Mouse (Mus musculus): ENCODE measurements at regions not wholly inside any gene's neighbourhood (a gene's known extent, or its start where the extent isn't known, plus 50 kb on each side); places are given as distances from the start of the nearest gene placed in this dataset.

DNA sequence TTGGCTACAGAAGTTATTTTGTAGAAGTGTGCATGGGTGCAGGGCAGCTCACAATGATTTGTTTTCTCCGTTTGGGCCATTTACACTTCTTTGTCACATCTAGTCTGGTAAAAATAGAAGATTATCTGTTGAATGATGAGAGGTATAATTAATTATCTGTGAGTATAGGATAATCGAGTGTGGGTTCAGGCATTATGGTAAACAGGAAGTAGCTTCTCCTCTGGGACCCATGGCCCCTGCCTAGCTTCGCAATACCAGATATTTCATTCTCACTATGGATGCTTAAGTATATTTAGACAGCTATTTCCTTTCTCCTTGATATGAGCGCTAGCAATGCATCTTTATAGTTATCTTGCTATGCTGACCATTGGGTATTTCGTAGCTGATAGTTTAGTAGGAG lies 1373.7 kb upstream of the Pcdh20 start:
- H3K27me3 ChIP-seq (ENCODE audit: insufficient read depth, low read length): no peaks in the 10 kb centered on the region
- H3K9me3 ChIP-seq (ENCODE audit: low read length): no peaks in the 10 kb centered on the region
- DNase-seq (no peak), ATAC-seq (no peak)
- H3K27ac ChIP-seq (ENCODE audit: low read depth, low read length): no peak overlapping the region
- no peaks in the 10 kb centered on the region for H3K36me3 ChIP-seq (ENCODE audit: insufficient read depth)
- 90% methylated on average over 5 of the region's 5 CpGs for WGBS
- H3K9ac ChIP-seq: no peak overlapping the region
- H3K4me1 ChIP-seq (ENCODE audit: insufficient read depth): no peaks in the 10 kb centered on the region
- H3K4me3 ChIP-seq (ENCODE audit: low read depth, low read length): no peak overlapping the region
- no peak for TF ChIP-seq CTCF (IDR thresholded peaks at IDR 0.05; ENCODE audit: low read depth)
- H3K4me2 ChIP-seq (ENCODE audit: low read depth): no peak overlapping the region

DNA sequence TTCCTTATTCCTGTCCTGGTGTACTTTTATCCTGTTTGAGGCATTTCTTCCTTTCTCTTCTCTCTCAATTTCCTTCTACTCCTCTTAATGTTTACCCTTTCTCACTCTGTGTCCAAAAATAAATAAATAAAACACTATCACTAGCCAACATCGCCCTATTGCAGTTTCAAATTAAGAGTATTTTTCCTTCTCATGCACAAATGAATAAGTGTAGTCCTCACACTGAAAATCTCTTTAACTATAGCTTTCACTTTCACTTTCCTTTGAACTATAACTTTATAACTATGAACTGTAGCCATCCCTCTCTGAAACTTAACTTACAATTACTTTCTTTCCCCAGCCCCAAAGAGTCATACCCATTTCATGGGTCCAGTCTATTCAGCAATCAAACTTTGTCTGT lies 1355.5 kb upstream of the Pcdh20 start:
- Histone ChIP-seq H3K27me3 (ENCODE audit: insufficient read depth, low read length) (no peaks in the 10 kb centered on the region), H3K36me3 (ENCODE audit: insufficient read depth) (no peaks in the 10 kb centered on the region), H3K9me3 (ENCODE audit: low read length) (no peaks in the 10 kb centered on the region), H3K4me2 (ENCODE audit: low read depth) (no peak overlapping the region), H3K4me3 (ENCODE audit: low read depth, low read length) (no peak overlapping the region), H3K27ac (ENCODE audit: low read depth, low read length) (no peak overlapping the region), H3K4me1 (ENCODE audit: insufficient read depth) (no peaks in the 10 kb centered on the region), H3K9ac (no peak overlapping the region)
- no peak for TF ChIP-seq CTCF (IDR thresholded peaks at IDR 0.05; ENCODE audit: low read depth)
- 82% methylated on average over 1 of the region's 1 CpGs for WGBS
- no peak for ATAC-seq
- DNase-seq: no peak

GRCm38 (mm10) chr14:89826001-89826400 lies 1354.8 kb upstream of the Pcdh20 start:
- Histone ChIP-seq H3K4me1 (ENCODE audit: insufficient read depth) (no peaks in the 10 kb centered on the region), H3K4me3 (ENCODE audit: low read depth, low read length) (no peak overlapping the region), H3K4me2 (ENCODE audit: low read depth) (no peak overlapping the region), H3K27ac (ENCODE audit: low read depth, low read length) (no peak overlapping the region), H3K27me3 (ENCODE audit: insufficient read depth, low read length) (no peaks in the 10 kb centered on the region), H3K9me3 (ENCODE audit: low read length) (no peaks in the 10 kb centered on the region), H3K36me3 (ENCODE audit: insufficient read depth) (no peaks in the 10 kb centered on the region), H3K9ac (no peak overlapping the region)
- TF ChIP-seq CTCF (IDR thresholded peaks at IDR 0.05; ENCODE audit: low read depth): no peak
- ATAC-seq: no peak
- DNase-seq: no peak
- 86% methylated on average over 7 of the region's 7 CpGs for WGBS

- Histone ChIP-seq H3K36me3 (ENCODE audit: insufficient read depth) (no peaks in the 10 kb centered on the region), H3K27ac (ENCODE audit: low read depth, low read length) (no peak overlapping the region), H3K4me2 (ENCODE audit: low read depth) (no peak overlapping the region), H3K4me1 (ENCODE audit: insufficient read depth) (no peaks in the 10 kb centered on the region), H3K9ac (no peak overlapping the region), H3K27me3 (ENCODE audit: insufficient read depth, low read length) (no peaks in the 10 kb centered on the region), H3K9me3 (ENCODE audit: low read length) (no peaks in the 10 kb centered on the region), H3K4me3 (ENCODE audit: low read depth, low read length) (no peak overlapping the region)
- ATAC-seq (no peak), DNase-seq (no peak)
- WGBS: 77% methylated on average over 4 of the region's 4 CpGs
- no peak for TF ChIP-seq CTCF (IDR thresholded peaks at IDR 0.05; ENCODE audit: low read depth)
Observed at GRCm38 (mm10) chr14:89823436-89823835, 1352.2 kb upstream of the Pcdh20 start.

GRCm38 (mm10) chr14:89822207-89822606 lies 1351.0 kb upstream of the Pcdh20 start:
- ATAC-seq (no peak), DNase-seq (peak; percentile 1)
- Histone ChIP-seq H3K9me3 (ENCODE audit: low read length) (no peaks in the 10 kb centered on the region), H3K4me1 (ENCODE audit: insufficient read depth) (no peaks in the 10 kb centered on the region), H3K9ac (no peak overlapping the region), H3K27me3 (ENCODE audit: insufficient read depth, low read length) (no peaks in the 10 kb centered on the region), H3K4me3 (ENCODE audit: low read depth, low read length) (no peak overlapping the region), H3K27ac (ENCODE audit: low read depth, low read length) (no peak overlapping the region), H3K36me3 (ENCODE audit: insufficient read depth) (no peaks in the 10 kb centered on the region), H3K4me2 (ENCODE audit: low read depth) (no peak overlapping the region)
- TF ChIP-seq CTCF (IDR thresholded peaks at IDR 0.05; ENCODE audit: low read depth): no peak
- WGBS: 71% methylated on average over 5 of the region's 5 CpGs

DNA sequence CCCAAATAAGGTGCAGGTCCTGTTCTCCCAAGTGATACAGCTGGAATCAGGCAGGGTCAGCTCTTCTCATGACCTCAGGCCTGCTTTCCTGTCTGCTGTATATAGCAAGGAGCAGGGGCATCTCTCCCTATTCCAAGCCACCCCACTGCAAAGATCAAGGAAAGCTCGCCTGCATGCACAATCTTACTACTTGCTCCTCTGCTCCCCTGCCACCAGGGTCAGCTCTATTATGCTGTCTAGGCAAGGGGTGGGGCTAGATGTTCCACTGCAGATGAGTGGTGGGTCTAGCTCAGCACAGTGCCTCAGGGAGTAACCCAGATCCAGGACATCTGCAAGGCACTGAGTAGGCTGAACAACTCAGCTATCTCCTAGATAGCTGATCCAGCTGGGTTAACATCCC lies 1335.6 kb upstream of the Pcdh20 start:
- no peaks in the 10 kb centered on the region for H3K36me3 ChIP-seq (ENCODE audit: insufficient read depth)
- H3K27ac ChIP-seq (ENCODE audit: low read depth, low read length): no peak overlapping the region
- ATAC-seq: no peak
- no peaks in the 10 kb centered on the region for H3K27me3 ChIP-seq (ENCODE audit: insufficient read depth, low read length)
- no peak overlapping the region for H3K4me2 ChIP-seq (ENCODE audit: low read depth)
- no peak for DNase-seq
- TF ChIP-seq CTCF (IDR thresholded peaks at IDR 0.05; ENCODE audit: low read depth): no peak
- H3K9me3 ChIP-seq (ENCODE audit: low read length): no peaks in the 10 kb centered on the region
- H3K4me1 ChIP-seq (ENCODE audit: insufficient read depth): no peaks in the 10 kb centered on the region
- WGBS: 54% methylated on average over 1 of the region's 1 CpGs
- H3K9ac ChIP-seq: no peak overlapping the region
- H3K4me3 ChIP-seq (ENCODE audit: low read depth, low read length): no peak overlapping the region

DNA sequence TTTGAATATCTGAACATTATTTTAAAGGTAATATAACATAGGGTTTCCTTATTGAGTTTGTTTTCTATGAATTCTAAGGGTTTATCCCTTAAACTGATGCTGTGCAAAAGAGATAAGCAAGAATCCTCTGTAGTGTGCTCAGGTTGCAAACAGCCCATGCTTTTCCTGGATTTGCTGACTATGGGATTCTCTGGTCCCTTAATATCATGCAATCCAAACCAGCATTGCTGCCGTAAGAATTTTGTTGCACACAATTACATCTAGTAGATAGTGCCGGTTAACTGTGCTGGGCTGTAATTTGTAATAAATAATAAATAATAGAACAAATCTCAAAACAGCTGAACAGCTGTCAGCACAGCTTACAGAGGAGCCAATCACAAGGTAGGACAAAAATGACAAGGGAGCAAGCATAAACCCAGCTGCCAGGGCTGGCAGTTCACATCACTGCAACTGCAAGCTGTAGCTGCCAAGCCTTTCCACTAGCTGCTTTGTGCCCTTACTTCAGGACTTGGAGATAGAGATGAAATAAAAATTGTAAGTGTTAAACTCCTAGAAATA lies 1333.6 kb upstream of the Pcdh20 start:
- no peak for TF ChIP-seq CTCF (IDR thresholded peaks at IDR 0.05; ENCODE audit: low read depth)
- H3K4me3 ChIP-seq (ENCODE audit: low read depth, low read length): no peak overlapping the region
- DNase-seq (no peak), ATAC-seq (no peak)
- H3K4me1 ChIP-seq (ENCODE audit: insufficient read depth): no peaks in the 10 kb centered on the region
- H3K27ac ChIP-seq (ENCODE audit: low read depth, low read length): no peak overlapping the region
- no peak overlapping the region for H3K9ac ChIP-seq
- no peaks in the 10 kb centered on the region for H3K27me3 ChIP-seq (ENCODE audit: insufficient read depth, low read length)
- H3K4me2 ChIP-seq (ENCODE audit: low read depth): no peak overlapping the region
- 69% methylated on average over 2 of the region's 2 CpGs for WGBS
- H3K36me3 ChIP-seq (ENCODE audit: insufficient read depth): no peaks in the 10 kb centered on the region
- no peaks in the 10 kb centered on the region for H3K9me3 ChIP-seq (ENCODE audit: low read length)

DNA sequence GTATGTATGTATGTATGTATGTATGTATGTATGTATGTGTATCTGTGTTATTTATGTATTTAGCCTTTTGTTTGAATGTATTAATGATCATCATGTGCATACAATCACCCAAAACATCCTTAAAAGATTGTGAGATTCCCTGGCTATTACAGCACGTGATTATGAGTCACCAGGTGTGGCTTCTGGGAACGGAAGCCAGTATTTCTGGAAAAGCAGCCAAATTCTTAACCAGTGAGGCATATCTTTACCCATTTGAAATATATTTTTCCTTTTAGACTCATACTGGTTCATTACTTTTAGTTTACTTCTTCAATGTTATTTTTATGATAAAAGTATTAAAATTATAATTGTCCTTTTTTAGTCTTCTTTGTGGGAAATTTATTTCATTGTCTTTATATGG lies 1284.6 kb upstream of the Pcdh20 start:
- H3K9me3 ChIP-seq (ENCODE audit: low read length): no peaks in the 10 kb centered on the region
- no peak for DNase-seq
- H3K4me2 ChIP-seq (ENCODE audit: low read depth): no peak overlapping the region
- no peaks in the 10 kb centered on the region for H3K36me3 ChIP-seq (ENCODE audit: insufficient read depth)
- H3K27ac ChIP-seq (ENCODE audit: low read depth, low read length): no peak overlapping the region
- no peaks in the 10 kb centered on the region for H3K4me1 ChIP-seq (ENCODE audit: insufficient read depth)
- 66% methylated on average over 2 of the region's 2 CpGs for WGBS
- no peak overlapping the region for H3K4me3 ChIP-seq (ENCODE audit: low read depth, low read length)
- H3K27me3 ChIP-seq (ENCODE audit: insufficient read depth, low read length): no peaks in the 10 kb centered on the region
- no peak for ATAC-seq
- no peak for TF ChIP-seq CTCF (IDR thresholded peaks at IDR 0.05; ENCODE audit: low read depth)
- no peak overlapping the region for H3K9ac ChIP-seq

All from forebrain, postnatal 0 days (tissue).